Mouse (Mus musculus) liver, adult 2 months (tissue): ENCODE measurements around the gene Olfr1101. TPM values are rescaled to one million over a fixed set of nuclear protein-coding genes. Genes with fewer than 3 reads are reported as not detected.

Source experiments
- DNase-seq: peaks from one replicate; pipeline ENCODE4 v3.0.0-alpha.2; 2011; ENCODE audit warnings: low read depth, low spot score; ENCODE audit errors: extremely low read depth
- H3K27ac ChIP-seq: fragments of 200-500 bp; replicated peaks from 2 replicates; pipeline ENCODE4 v1.5.1; 2012; ENCODE audit warnings: low read depth, mild to moderate bottlenecking, control low read depth, inconsistent platforms, low read length; ENCODE audit not compliant: insufficient read depth
- H3K27me3 ChIP-seq: fragments of 200-500 bp; 2 replicates; pipeline ENCODE4 v1.6.1; 2012; ENCODE audit warnings: mild to moderate bottlenecking, moderate library complexity, low read length, inconsistent platforms; ENCODE audit not compliant: control insufficient read depth, insufficient read depth
- H3K36me3 ChIP-seq: fragments of 200-500 bp; 2 replicates; pipeline ENCODE4 v1.6.1; 2012; ENCODE audit warnings: low read length, inconsistent platforms; ENCODE audit not compliant: control insufficient read depth, insufficient read depth
- H3K4me1 ChIP-seq: fragments of 200-500 bp; 2 replicates; pipeline ENCODE4 v1.6.1; 2011; ENCODE audit warnings: low read length; ENCODE audit not compliant: control insufficient read depth, insufficient read depth
- H3K4me3 ChIP-seq: fragments of 200-500 bp; 2 replicates; pipeline ENCODE4 v1.5.1; 2011; ENCODE audit warnings: low read depth, mild to moderate bottlenecking, control low read depth, low read length, moderate library complexity; ENCODE audit not compliant: insufficient read depth
- H3K79me2 ChIP-seq: fragments of 200-500 bp; 2 replicates; pipeline ENCODE4 v1.6.1; 2012; ENCODE audit warnings: inconsistent platforms, mild to moderate bottlenecking, low read length, moderate library complexity; ENCODE audit not compliant: control insufficient read depth, insufficient read depth
- H3K9ac ChIP-seq: fragments of 200-500 bp; 2 replicates; pipeline ENCODE4 v1.6.1; 2012; ENCODE audit warnings: low read depth, mild to moderate bottlenecking, control low read depth, inconsistent platforms, low read length
- CTCF ChIP-seq: fragments of 200-500 bp; IDR thresholded peaks from 2 replicates; pipeline ENCODE4 v1.5.1; 2011; ENCODE audit warnings: low read depth, low read length, control low read depth
- POLR2A ChIP-seq: fragments of 200-500 bp; IDR thresholded peaks from 2 replicates; pipeline ENCODE4 v1.6.1; 2011; ENCODE audit warnings: low read length, control low read depth; ENCODE audit not compliant: insufficient read depth; ENCODE audit errors: extremely low read depth
- WGBS: fragments of 180-500 bp; shearing (Covaris S2); methylation state at CpG from one replicate; pipeline ENCODE4 v1.1.7; 2018; 5-methylcytosine and 5-hydroxymethylcytosine counted together
- polyA plus RNA-seq: library from polyadenylated mRNA; depleted of rRNA; stranded (reverse); fragments of >200 nt; gene quantifications from 2 replicates; pipeline ENCODE4 v1.2.3, GENCODE M21; 2012; rRNA removed
- total RNA-seq: library from RNA; depleted of rRNA; stranded (reverse); fragments of >200 nt; gene quantifications from 2 replicates; pipeline ENCODE4 v1.2.3, GENCODE M21; 2014; rRNA removed

Olfr1101 gene
- total RNA-seq (not detected in 2 replicates), polyA plus RNA-seq (not detected in 2 replicates)

DNA sequence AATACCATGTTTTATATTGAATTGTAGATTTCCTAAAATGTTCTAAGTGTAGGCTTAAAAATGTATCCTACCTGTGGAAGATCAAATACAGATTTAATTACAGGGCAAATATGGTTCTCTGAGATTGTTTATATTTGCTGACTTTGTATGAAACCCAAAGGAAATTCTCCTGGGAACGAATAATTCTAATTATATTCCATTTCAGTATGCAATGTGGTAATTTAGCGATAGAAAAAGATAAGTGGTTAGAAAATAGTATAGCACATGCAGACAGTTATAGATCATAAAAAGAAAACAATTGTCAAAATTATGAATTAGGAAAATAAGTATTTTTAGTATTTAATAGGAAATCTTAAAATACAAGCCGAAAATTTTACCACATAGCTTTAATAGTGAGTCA lies at the start of gene Olfr1101:
Gene Olfr1101 (minus strand): TSS at position 101 of the 400 bp plus-strand sequence.
- no peaks in the 10 kb centered on the region for H3K27me3 ChIP-seq
- WGBS = 56% methylated on average over 3 of the region's 3 CpGs
- no peaks in the 10 kb centered on the region for H3K4me1 ChIP-seq
- no peak within 1 kb of the TSS for H3K9ac ChIP-seq
- H3K36me3 ChIP-seq = no peaks in the 10 kb centered on the region
- no peak within 1 kb of the TSS for H3K27ac ChIP-seq
- no peak within 1 kb of the TSS for H3K4me3 ChIP-seq
- TF ChIP-seq CTCF (no peak), POLR2A (no peak)
- H3K79me2 ChIP-seq = no peaks in the 10 kb centered on the region
- no peak for DNase-seq

DNA sequence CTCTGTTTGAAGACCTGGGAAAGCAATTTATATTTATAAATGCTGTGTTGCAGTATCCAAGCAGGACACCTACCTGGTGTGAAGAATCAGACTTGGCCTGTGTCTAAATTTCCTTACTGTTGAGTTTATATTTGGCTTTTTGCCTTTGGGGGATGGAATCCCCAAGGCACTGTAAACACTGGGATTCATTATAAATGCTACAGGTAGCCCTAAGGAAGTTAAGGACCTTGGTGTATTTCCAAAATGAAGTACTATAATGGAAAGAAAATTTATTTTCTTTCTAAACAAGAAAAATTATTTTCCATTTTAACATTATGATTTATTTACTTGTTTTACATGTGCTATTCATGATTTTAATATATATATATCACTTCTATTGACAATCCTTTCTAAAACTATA lies 45.4 kb upstream of the Olfr1101 start, which contains the start of gene Olfr1105:
Gene Olfr1105 (minus strand): TSS at position 101 of the 400 bp plus-strand sequence.
- Histone ChIP-seq H3K27me3 (no peaks in the 10 kb centered on the region), H3K9ac (no peak within 1 kb of the TSS), H3K79me2 (no peaks in the 10 kb centered on the region), H3K4me1 (no peaks in the 10 kb centered on the region), H3K36me3 (no peaks in the 10 kb centered on the region), H3K27ac (no peak within 1 kb of the TSS), H3K4me3 (no peak within 1 kb of the TSS)
- TF ChIP-seq CTCF (no peak), POLR2A (no peak)
- no peak for DNase-seq

GRCm38 (mm10) chr2:87026980-87027379 lies 36.0 kb upstream of the Olfr1101 start, which contains the start of gene Olfr1104:
TSS of gene Olfr1104 (minus strand) at chr2:87027080.
- TF ChIP-seq POLR2A = no peak
- no peak for TF ChIP-seq CTCF
- Histone ChIP-seq H3K79me2 (no peaks in the 10 kb centered on the region), H3K4me3 (no peak within 1 kb of the TSS), H3K27ac (no peak within 1 kb of the TSS), H3K27me3 (no peaks in the 10 kb centered on the region), H3K4me1 (no peaks in the 10 kb centered on the region), H3K36me3 (no peaks in the 10 kb centered on the region), H3K9ac (no peak within 1 kb of the TSS)
- DNase-seq = no peak
- 53% methylated on average over 1 of the region's 1 CpGs for WGBS

DNA sequence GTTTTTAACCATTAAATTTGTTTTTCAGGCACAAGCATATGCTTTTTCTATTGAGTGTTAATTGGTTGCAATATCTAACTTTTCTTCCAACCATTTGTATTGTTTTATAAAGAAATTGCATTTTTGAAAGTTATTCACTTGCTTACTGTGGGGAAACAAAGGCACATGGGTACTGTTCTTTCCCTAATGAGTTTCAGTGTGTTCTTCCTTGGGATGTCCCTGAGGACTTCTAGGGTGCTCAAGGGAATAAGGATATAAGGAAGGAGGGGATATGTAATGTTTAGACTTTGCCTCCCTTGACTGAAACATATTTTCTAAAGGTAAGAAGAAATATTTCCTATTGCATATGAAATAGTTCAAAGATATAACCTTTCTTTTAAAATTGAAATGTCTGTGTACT lies 7.1 kb upstream of the Olfr1101 start, which contains the start of gene Olfr1102:
Gene Olfr1102 (plus strand): TSS at position 301 of the 400 bp plus-strand sequence.
- TF ChIP-seq CTCF = no peak
- TF ChIP-seq POLR2A = no peak
- Histone ChIP-seq H3K4me3 (no peak within 1 kb of the TSS), H3K27ac (no peak within 1 kb of the TSS), H3K9ac (no peak within 1 kb of the TSS), H3K27me3 (no peaks in the 10 kb centered on the region), H3K79me2 (no peaks in the 10 kb centered on the region), H3K4me1 (no peaks in the 10 kb centered on the region), H3K36me3 (no peaks in the 10 kb centered on the region)
- no peak for DNase-seq

- Histone ChIP-seq H3K27me3 (no peaks in the 10 kb centered on the region), H3K79me2 (no peaks in the 10 kb centered on the region), H3K4me3 (no peak within 1 kb of the TSS), H3K36me3 (no peaks in the 10 kb centered on the region), H3K9ac (no peak within 1 kb of the TSS), H3K27ac (no peak within 1 kb of the TSS), H3K4me1 (no peaks in the 10 kb centered on the region)
- TF ChIP-seq POLR2A = no peak
- no peak for TF ChIP-seq CTCF
- no peak for DNase-seq
- WGBS = 68% methylated on average over 3 of the region's 3 CpGs
Measured at GRCm38 (mm10) chr2:86979854-86980253, 11.2 kb downstream of the Olfr1101 start, which contains the start of gene Olfr1100. TSS of gene Olfr1100 (minus strand) at chr2:86979954.

GRCm38 (mm10) chr2:86960593-86960992 lies 30.4 kb downstream of the Olfr1101 start, which contains the start of gene Olfr1099:
TSS of gene Olfr1099 (minus strand) at chr2:86960693.
- 67% methylated on average over 1 of the region's 1 CpGs for WGBS
- Histone ChIP-seq H3K9ac (no peak within 1 kb of the TSS), H3K4me1 (no peaks in the 10 kb centered on the region), H3K4me3 (no peak within 1 kb of the TSS), H3K27ac (no peak within 1 kb of the TSS), H3K79me2 (no peaks in the 10 kb centered on the region), H3K27me3 (no peaks in the 10 kb centered on the region), H3K36me3 (no peaks in the 10 kb centered on the region)
- no peak for TF ChIP-seq CTCF
- no peak for TF ChIP-seq POLR2A
- no peak for DNase-seq

Other genes with a start within 250 kb of the Olfr1101 start
- not detected in 2 replicates for gene Olfr1090, start 232.2 kb downstream of the Olfr1101 start, total RNA-seq
- gene Olfr1090, start 232.2 kb downstream of the Olfr1101 start, polyA plus RNA-seq = not detected in 2 replicates
- not detected in 2 replicates for gene Olfr1093, start 208.7 kb downstream of the Olfr1101 start, total RNA-seq
- not detected in 2 replicates for gene Olfr1093, start 208.7 kb downstream of the Olfr1101 start, polyA plus RNA-seq
- gene Olfr141, start 181.2 kb downstream of the Olfr1101 start, total RNA-seq = not detected in 2 replicates
- not detected in 2 replicates for gene Olfr141, start 181.2 kb downstream of the Olfr1101 start, polyA plus RNA-seq
- not detected in 2 replicates for gene Olfr1094, start 166.6 kb downstream of the Olfr1101 start, total RNA-seq
- gene Olfr1094, start 166.6 kb downstream of the Olfr1101 start, polyA plus RNA-seq = not detected in 2 replicates
- not detected in 2 replicates for gene Olfr1095, start 139.5 kb downstream of the Olfr1101 start, total RNA-seq
- gene Olfr1095, start 139.5 kb downstream of the Olfr1101 start, polyA plus RNA-seq = not detected in 2 replicates
- not detected in 2 replicates for gene Gm13723, start 116.4 kb downstream of the Olfr1101 start, total RNA-seq
- gene Gm13723, start 116.4 kb downstream of the Olfr1101 start, polyA plus RNA-seq = not detected in 2 replicates
- not detected in 2 replicates for gene Olfr1097, start 99.0 kb downstream of the Olfr1101 start, total RNA-seq
- not detected in 2 replicates for gene Olfr1097, start 99.0 kb downstream of the Olfr1101 start, polyA plus RNA-seq
- gene Olfr1098, start 66.7 kb downstream of the Olfr1101 start, total RNA-seq = not detected in 2 replicates
- gene Olfr1098, start 66.7 kb downstream of the Olfr1101 start, polyA plus RNA-seq = not detected in 2 replicates
- gene Olfr1099, start 30.5 kb downstream of the Olfr1101 start, total RNA-seq = not detected in 2 replicates
- gene Olfr1099, start 30.5 kb downstream of the Olfr1101 start, polyA plus RNA-seq = not detected in 2 replicates
- not detected in 2 replicates for gene Olfr1100, start 11.3 kb downstream of the Olfr1101 start, total RNA-seq
- gene Olfr1100, start 11.3 kb downstream of the Olfr1101 start, polyA plus RNA-seq = not detected in 2 replicates
- gene Olfr1102, start 7.2 kb upstream of the Olfr1101 start, total RNA-seq = not detected in 2 replicates
- gene Olfr1102, start 7.2 kb upstream of the Olfr1101 start, polyA plus RNA-seq = not detected in 2 replicates
- not detected in 2 replicates for gene Olfr1104, start 35.9 kb upstream of the Olfr1101 start, total RNA-seq
- not detected in 2 replicates for gene Olfr1104, start 35.9 kb upstream of the Olfr1101 start, polyA plus RNA-seq
- gene Olfr1105, start 45.3 kb upstream of the Olfr1101 start, total RNA-seq = not detected in 2 replicates
- not detected in 2 replicates for gene Olfr1105, start 45.3 kb upstream of the Olfr1101 start, polyA plus RNA-seq
- not detected in 2 replicates for gene Olfr1106, start 61.1 kb upstream of the Olfr1101 start, total RNA-seq
- gene Olfr1106, start 61.1 kb upstream of the Olfr1101 start, polyA plus RNA-seq = not detected in 2 replicates
- not detected in 2 replicates for gene Olfr1107, start 84.6 kb upstream of the Olfr1101 start, total RNA-seq
- not detected in 2 replicates for gene Olfr1107, start 84.6 kb upstream of the Olfr1101 start, polyA plus RNA-seq
- gene Olfr1109, start 104.8 kb upstream of the Olfr1101 start, total RNA-seq = not detected in 2 replicates
- not detected in 2 replicates for gene Olfr1109, start 104.8 kb upstream of the Olfr1101 start, polyA plus RNA-seq
- not detected in 2 replicates for gene Olfr259, start 123.3 kb upstream of the Olfr1101 start, total RNA-seq
- not detected in 2 replicates for gene Olfr259, start 123.3 kb upstream of the Olfr1101 start, polyA plus RNA-seq
- not detected in 2 replicates for gene Olfr1110, start 149.1 kb upstream of the Olfr1101 start, total RNA-seq
- not detected in 2 replicates for gene Olfr1110, start 149.1 kb upstream of the Olfr1101 start, polyA plus RNA-seq
- gene Olfr1111, start 161.4 kb upstream of the Olfr1101 start, total RNA-seq = not detected in 2 replicates
- not detected in 2 replicates for gene Olfr1111, start 161.4 kb upstream of the Olfr1101 start, polyA plus RNA-seq
- gene Olfr1112, start 196.6 kb upstream of the Olfr1101 start, total RNA-seq = not detected in 2 replicates
- gene Olfr1112, start 196.6 kb upstream of the Olfr1101 start, polyA plus RNA-seq = not detected in 2 replicates
- gene Olfr1113, start 217.7 kb upstream of the Olfr1101 start, total RNA-seq = not detected in 2 replicates
- not detected in 2 replicates for gene Olfr1113, start 217.7 kb upstream of the Olfr1101 start, polyA plus RNA-seq